Comparison of ENCODE assay signal across 7 mouse cellular contexts in the genomic region with DNA sequence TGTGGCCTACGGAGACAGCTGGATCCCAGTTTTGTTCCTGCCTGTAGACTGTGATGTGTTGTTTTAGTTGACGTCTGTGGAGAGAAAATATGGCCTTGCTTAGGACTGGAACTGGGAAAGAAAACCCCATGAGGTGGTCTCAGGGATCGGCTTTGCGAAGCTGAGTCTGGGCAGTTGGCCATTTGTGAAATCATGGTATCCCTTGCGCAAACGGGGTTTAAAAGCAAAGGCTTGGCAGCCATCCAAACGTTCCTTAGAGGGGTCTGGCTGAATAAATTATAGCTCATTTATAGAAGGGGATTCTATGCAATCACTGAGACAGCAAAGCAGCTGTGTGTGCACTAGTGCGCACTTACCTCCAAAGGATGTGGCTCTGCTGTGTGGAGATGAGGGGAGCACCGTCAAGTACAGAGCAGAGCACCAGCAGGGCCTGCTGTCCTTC.
DNase-seq lines count a peak whose midpoint lies in the region; ATAC-seq and TF ChIP-seq lines count a peak whose summit lies in the region.
"Not testable (repeated sequence)": the region's sequence is repeated elsewhere in the genome, so short reads cannot be mapped to it uniquely, and the experiment has no call there.

No protein-coding gene starts in this region.

- H3K4me2 ChIP-seq in embryonic facial prominence, embryonic 15.5 days (replicated peaks); hindbrain, embryonic 12.5 days (replicated peaks); kidney, embryonic 15.5 days; limb, embryonic 15.5 days; neural tube, embryonic 13.5 days: not testable (repeated sequence)

- H3K9me3 ChIP-seq in embryonic facial prominence, embryonic 15.5 days (replicated peaks); hindbrain, embryonic 12.5 days (replicated peaks); kidney, embryonic 15.5 days (replicated peaks); limb, embryonic 15.5 days; neural tube, embryonic 13.5 days: not testable (repeated sequence)

- peak overlapping the region; percentile 31; the same call in 1 of the 2 replicates for H3K27ac ChIP-seq in embryonic facial prominence, embryonic 15.5 days (replicated peaks)
- H3K27ac ChIP-seq in hindbrain, embryonic 12.5 days, result peak overlapping the region; percentile 64
- not testable (repeated sequence) for H3K27ac ChIP-seq in kidney, embryonic 15.5 days
- H3K27ac ChIP-seq in limb, embryonic 15.5 days, result peak overlapping the region; percentile 68; the same call in 1 of the 2 replicates
- peak overlapping the region; percentile 85 for H3K27ac ChIP-seq in neural tube, embryonic 13.5 days (replicated peaks)

- H3K9ac ChIP-seq in embryonic facial prominence, embryonic 15.5 days; hindbrain, embryonic 12.5 days; kidney, embryonic 15.5 days; limb, embryonic 15.5 days; neural tube, embryonic 13.5 days: not testable (repeated sequence)

- TF ChIP-seq POLR2A in brain, embryonic 14.5 days (IDR thresholded peaks at IDR 0.05; ENCODE audit: borderline replicate concordance, extremely low read depth, insufficient read depth, insufficient read length, poor library complexity, severe bottlenecking), result not testable (repeated sequence)

- H3K27me3 ChIP-seq in embryonic facial prominence, embryonic 15.5 days; hindbrain, embryonic 12.5 days; kidney, embryonic 15.5 days; limb, embryonic 15.5 days; neural tube, embryonic 13.5 days: not testable (repeated sequence)

- H3K4me1 ChIP-seq in embryonic facial prominence, embryonic 15.5 days; hindbrain, embryonic 12.5 days; kidney, embryonic 15.5 days; limb, embryonic 15.5 days; neural tube, embryonic 13.5 days (replicated peaks): not testable (repeated sequence)

- ATAC-seq in embryonic facial prominence, embryonic 15.5 days (ENCODE audit: insufficient number of reproducible peaks, low FRiP score, low TSS enrichment, low read depth), result peak; percentile 48; the same call in 1 of the 2 replicates
- peak; percentile 96 for ATAC-seq in hindbrain, embryonic 12.5 days (ENCODE audit: low FRiP score)
- peak; percentile 68 for ATAC-seq in kidney, embryonic 15.5 days (replicated peaks; ENCODE audit: low FRiP score)
- ATAC-seq in limb, embryonic 15.5 days (ENCODE audit: insufficient number of reproducible peaks, low FRiP score, low TSS enrichment, low read depth), result peak; percentile 20; the same call in 1 of the 2 replicates
- ATAC-seq in neural tube, embryonic 13.5 days (ENCODE audit: low read depth), result peak; percentile 95

- not testable (repeated sequence) for TF ChIP-seq CTCF in brain, embryonic 14.5 days (IDR thresholded peaks at IDR 0.05; ENCODE audit: borderline replicate concordance, extremely low read depth, insufficient read depth, insufficient read length)

- peak; percentile 97 for DNase-seq in brain, embryonic 14.5 days (ENCODE audit: low read depth)
- peak; percentile 23 for DNase-seq in mesoderm, embryonic 11.5 days (ENCODE audit: low read depth, low spot score)

- 20% methylated on average over 8 of the region's 9 CpGs for WGBS in embryonic facial prominence, embryonic 15.5 days
- WGBS in hindbrain, embryonic 12.5 days, result 18% methylated on average over 8 of the region's 9 CpGs
- WGBS in kidney, embryonic 15.5 days, result 43% methylated on average over 8 of the region's 9 CpGs
- WGBS in limb, embryonic 15.5 days, result 27% methylated on average over 8 of the region's 9 CpGs
- WGBS in neural tube, embryonic 13.5 days, result 17% methylated on average over 8 of the region's 9 CpGs

- not testable (repeated sequence) for H3K4me3 ChIP-seq in embryonic facial prominence, embryonic 15.5 days (replicated peaks); hindbrain, embryonic 12.5 days; kidney, embryonic 15.5 days (replicated peaks); limb, embryonic 15.5 days; neural tube, embryonic 13.5 days

- not testable (repeated sequence) for H3K36me3 ChIP-seq in embryonic facial prominence, embryonic 15.5 days; hindbrain, embryonic 12.5 days; kidney, embryonic 15.5 days; limb, embryonic 15.5 days; neural tube, embryonic 13.5 days

Comparison
In these comparisons a context has a peak if more than half of its experiments do, and no peak if none do; other contexts are left out.
1. ATAC-seq: peak in every context shown above with its lines; median percentile 96 in hindbrain, embryonic 12.5 days; 95 in neural tube, embryonic 13.5 days; 68 in kidney, embryonic 15.5 days; 48 in embryonic facial prominence, embryonic 15.5 days; 20 in limb, embryonic 15.5 days.